In the genomic region with DNA sequence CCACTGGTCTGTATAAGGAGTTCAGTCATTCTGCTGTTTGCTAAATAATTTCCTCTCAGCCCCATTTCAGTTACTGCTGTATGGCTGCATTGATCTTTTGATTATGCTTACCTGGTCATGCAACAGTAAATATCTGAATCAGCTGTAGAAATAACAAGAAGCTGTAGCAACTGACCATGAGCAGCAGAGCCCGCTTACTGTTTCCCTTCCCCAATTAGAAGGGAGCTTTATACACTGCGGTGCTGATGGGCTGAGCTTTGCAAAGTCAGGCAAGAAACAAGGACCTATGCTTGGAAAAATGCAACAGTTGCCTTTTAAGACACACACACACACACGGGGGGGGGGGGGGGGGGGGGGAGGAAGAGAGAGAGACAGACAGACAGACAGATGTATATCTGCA, we compare ENCODE assay signal across 14 mouse cellular contexts.
"Had no signal": no experiment of that assay in that cellular context is flagged by ENCODE, and none has a peak within 500 bp of the region (broad histone marks: within the 10 kb centered on the region; RNA-seq: fewer than 3 reads in every experiment).

No protein-coding gene starts in this region.

- DNase-seq: gastrocnemius, postnatal 14 days; gastrocnemius, postnatal 36 days; heart, adult 18-20 months; heart, postnatal 14 days; heart, postnatal 36 days; kidney, adult 11 months; kidney, adult 2 months; kidney, adult 9 months; kidney, postnatal 14 days; kidney, postnatal 36 days; layer of hippocampus, adult 9-11 months; layer of hippocampus, postnatal 36 days; left cerebral cortex, postnatal 4 days; liver, embryonic 13.5 days had no signal
